Mouse (Mus musculus) kidney, adult 2 months (tissue): Measurements from ENCODE around the gene Actn1. TPM values are rescaled to one million over a fixed set of nuclear protein-coding genes. Genes with fewer than 3 reads are reported as not detected.

Source experiments
- DNase-seq: peaks from one replicate; pipeline ENCODE4 v3.0.0; 2021
- H3K27ac ChIP-seq: fragments of 200-500 bp; 2 replicates; pipeline ENCODE4 v1.5.1; 2012; ENCODE audit warnings: low read depth, low read length, control low read depth, inconsistent platforms; ENCODE audit not compliant: insufficient read depth
- H3K27me3 ChIP-seq: fragments of 200-500 bp; replicated peaks from 2 replicates; pipeline ENCODE4 v1.6.1; 2012; ENCODE audit warnings: mild to moderate bottlenecking, moderate library complexity, low read length, inconsistent platforms; ENCODE audit not compliant: control insufficient read depth, insufficient read depth
- H3K36me3 ChIP-seq: fragments of 200-500 bp; 2 replicates; pipeline ENCODE4 v1.6.1; 2012; ENCODE audit warnings: mild to moderate bottlenecking, moderate library complexity, low read length, inconsistent platforms; ENCODE audit not compliant: control insufficient read depth, insufficient read depth
- H3K4me1 ChIP-seq: fragments of 200-500 bp; 2 replicates; pipeline ENCODE4 v1.6.1; 2011; ENCODE audit warnings: low read length; ENCODE audit not compliant: control insufficient read depth, insufficient read depth
- H3K4me3 ChIP-seq: fragments of 200-500 bp; 2 replicates; pipeline ENCODE4 v1.5.1; 2011; ENCODE audit warnings: mild to moderate bottlenecking, low read depth, low read length, control low read depth; ENCODE audit not compliant: insufficient read depth
- CTCF ChIP-seq: fragments of 200-500 bp; conservative IDR thresholded peaks from 2 replicates; pipeline ENCODE4 v1.5.1; 2011; ENCODE audit warnings: low read depth, mild to moderate bottlenecking, control low read depth, low read length, moderate library complexity, mixed read lengths; ENCODE audit not compliant: insufficient read depth, insufficient read length
- POLR2A ChIP-seq: fragments of 200-500 bp; IDR thresholded peaks from one replicate; pipeline ENCODE4 v1.6.1; 2011; ENCODE audit warnings: low read depth, low read length, control low read depth
- WGBS: fragments of 180-500 bp; shearing (Covaris S2); methylation state at CpG from one replicate; pipeline ENCODE4 v1.1.7; 2018; 5-methylcytosine and 5-hydroxymethylcytosine counted together
- polyA plus RNA-seq: library from polyadenylated mRNA; depleted of rRNA; stranded (reverse); fragments of >200 nt; gene quantifications from 2 replicates; pipeline ENCODE4 v1.2.3, GENCODE M21; 2012

The Actn1 gene
- polyA plus RNA-seq, 1 experiment: 31.3 TPM

GRCm38 (mm10) chr12:80244755-80245154, 15.4 kb downstream of the Actn1 start:
- TF ChIP-seq CTCF (no peak), POLR2A (no peak)
- DNase-seq: no peak
- peaks cover 7% of the 10 kb centered on the region for H3K4me1 ChIP-seq
- H3K36me3 ChIP-seq: no peaks in the 10 kb centered on the region
- no peak overlapping the region for H3K4me3 ChIP-seq
- WGBS: 95% methylated on average over 1 of the region's 1 CpGs
- H3K27me3 ChIP-seq: no peaks in the 10 kb centered on the region
- H3K27ac ChIP-seq: no peak overlapping the region

GRCm38 (mm10) chr12:80244127-80244526, 16.0 kb downstream of the Actn1 start:
- Histone ChIP-seq H3K4me1 (peaks cover 7% of the 10 kb centered on the region), H3K36me3 (no peaks in the 10 kb centered on the region), H3K4me3 (no peak overlapping the region), H3K27ac (no peak overlapping the region), H3K27me3 (no peaks in the 10 kb centered on the region)
- TF ChIP-seq POLR2A: no peak
- no peak for TF ChIP-seq CTCF
- 85% methylated on average over 6 of the region's 6 CpGs for WGBS
- no peak for DNase-seq

DNA sequence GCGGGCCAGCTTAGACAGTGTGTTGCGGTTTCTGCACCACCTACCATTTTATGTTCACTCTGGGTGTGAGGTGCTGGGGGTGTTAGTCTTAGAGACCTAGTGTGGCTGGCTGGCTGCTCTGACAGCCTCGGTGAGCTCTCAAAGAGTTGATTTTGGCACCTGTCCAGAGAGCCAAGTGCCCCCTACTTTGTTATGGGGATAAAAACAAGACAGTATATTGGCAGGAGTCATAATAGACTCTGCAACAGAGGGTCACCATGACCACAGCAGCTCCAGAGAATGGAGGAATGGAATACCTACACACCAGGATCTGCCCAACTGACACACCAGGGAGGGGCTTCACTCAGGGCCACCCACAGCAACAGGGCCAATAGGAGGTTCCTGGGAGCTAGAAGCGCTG, 16.8 kb downstream of the Actn1 start:
- TF ChIP-seq POLR2A: no peak
- TF ChIP-seq CTCF: no peak
- DNase-seq: no peak
- 66% methylated on average over 4 of the region's 4 CpGs for WGBS

DNA sequence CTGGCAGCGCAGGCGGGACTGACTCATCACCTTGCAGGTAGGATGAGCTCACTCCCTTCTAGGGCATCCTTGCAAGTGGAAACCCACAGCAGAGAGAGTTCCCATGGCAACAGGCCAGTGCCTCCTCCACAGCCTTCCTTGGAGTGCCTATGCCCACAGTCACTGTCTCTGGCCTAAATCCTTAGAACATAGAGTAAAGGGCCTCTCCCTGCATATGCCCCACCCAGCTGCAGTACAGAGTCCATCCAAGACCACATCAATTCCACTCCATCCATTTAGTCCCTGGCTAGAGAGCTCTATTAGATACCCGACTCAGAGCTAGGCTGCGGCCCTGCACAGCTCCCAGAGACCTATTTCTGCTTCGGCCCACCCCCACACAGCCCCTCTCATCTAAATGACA, 20.7 kb downstream of the Actn1 start:
- H3K27ac ChIP-seq: no peak overlapping the region
- no peaks in the 10 kb centered on the region for H3K4me1 ChIP-seq
- 83% methylated on average over 5 of the region's 5 CpGs for WGBS
- H3K36me3 ChIP-seq: no peaks in the 10 kb centered on the region
- TF ChIP-seq POLR2A: no peak
- TF ChIP-seq CTCF: no peak
- H3K27me3 ChIP-seq: no peaks in the 10 kb centered on the region
- H3K4me3 ChIP-seq: no peak overlapping the region
- DNase-seq: no peak

More for the DNA sequence above, 16.8 kb downstream of the Actn1 start:
- no peaks in the 10 kb centered on the region for H3K36me3 ChIP-seq
- no peaks in the 10 kb centered on the region for H3K27me3 ChIP-seq
- peaks cover 7% of the 10 kb centered on the region for H3K4me1 ChIP-seq
- no peak overlapping the region for H3K27ac ChIP-seq
- H3K4me3 ChIP-seq: no peak overlapping the region

DNA sequence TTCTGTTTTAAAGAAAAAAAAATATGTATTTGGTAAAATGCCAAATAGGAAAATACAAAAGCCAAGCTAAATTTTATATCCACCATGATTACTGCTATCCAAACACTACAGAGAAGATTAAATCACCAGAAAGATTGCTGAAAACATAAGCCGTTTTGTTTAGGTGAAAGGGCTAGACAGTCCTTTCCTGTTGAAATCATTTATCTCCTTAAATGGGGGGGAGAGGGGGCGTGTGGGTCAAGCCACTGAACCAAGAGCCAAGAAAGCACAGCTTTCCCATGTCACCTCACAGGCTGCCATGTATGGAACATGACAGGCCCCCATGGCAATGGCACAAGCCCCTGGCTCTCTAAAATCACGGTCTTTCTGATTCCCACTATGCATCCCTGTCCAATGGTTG, 21.6 kb downstream of the Actn1 start:
- no peaks in the 10 kb centered on the region for H3K4me1 ChIP-seq
- no peak overlapping the region for H3K4me3 ChIP-seq
- TF ChIP-seq POLR2A (no peak), CTCF (no peak)
- DNase-seq: no peak
- no peaks in the 10 kb centered on the region for H3K27me3 ChIP-seq
- WGBS: 53% methylated on average over 3 of the region's 3 CpGs
- no peaks in the 10 kb centered on the region for H3K36me3 ChIP-seq
- H3K27ac ChIP-seq: no peak overlapping the region

- H3K4me1 ChIP-seq: peaks cover 12% of the 10 kb centered on the region
- H3K4me3 ChIP-seq: no peak overlapping the region
- TF ChIP-seq POLR2A: no peak
- TF ChIP-seq CTCF: no peak
- H3K36me3 ChIP-seq: no peaks in the 10 kb centered on the region
- no peak for DNase-seq
- 81% methylated on average over 1 of the region's 1 CpGs for WGBS
- no peak overlapping the region for H3K27ac ChIP-seq
- no peaks in the 10 kb centered on the region for H3K27me3 ChIP-seq
Observed at GRCm38 (mm10) chr12:80235295-80235694, 24.9 kb downstream of the Actn1 start.

- Histone ChIP-seq H3K27me3 (no peaks in the 10 kb centered on the region), H3K4me1 (peaks cover 14% of the 10 kb centered on the region), H3K27ac (no peak overlapping the region), H3K4me3 (no peak overlapping the region), H3K36me3 (no peaks in the 10 kb centered on the region)
- WGBS: 96% methylated on average over 3 of the region's 3 CpGs
- TF ChIP-seq POLR2A (no peak), CTCF (no peak)
- DNase-seq: no peak
Observed at GRCm38 (mm10) chr12:80234226-80234625, 25.9 kb downstream of the Actn1 start.

GRCm38 (mm10) chr12:80232840-80233218, 27.3 kb downstream of the Actn1 start:
- WGBS: 95% methylated on average over 4 of the region's 4 CpGs
- H3K27ac ChIP-seq: no peak overlapping the region
- H3K27me3 ChIP-seq: no peaks in the 10 kb centered on the region
- no peak for DNase-seq
- no peaks in the 10 kb centered on the region for H3K36me3 ChIP-seq
- H3K4me1 ChIP-seq: peaks cover 16% of the 10 kb centered on the region
- H3K4me3 ChIP-seq: no peak overlapping the region
- TF ChIP-seq CTCF: no peak
- TF ChIP-seq POLR2A: no peak
